Mouse (Mus musculus): Measurements from ENCODE around the gene Arfip1.
A peak's percentile ranks its signal among the peaks of the same experiment; 100 is the strongest.
"Not testable (repeated sequence)": the region's sequence is repeated elsewhere in the genome, so short reads cannot be mapped to it uniquely, and the experiment has no call there.

The Arfip1 gene

GRCm38 (mm10) chr3:84569587-84569986, 12.8 kb downstream of the Arfip1 start:
- DNase-seq: no peak

- no peak for DNase-seq
These were observed 13.9 kb downstream of the Arfip1 start for GRCm38 (mm10) chr3:84568540-84568939.

- no peak for DNase-seq
These were observed 19.0 kb downstream of the Arfip1 start for GRCm38 (mm10) chr3:84563415-84563814.

- not testable (repeated sequence) for DNase-seq
These were observed 19.5 kb downstream of the Arfip1 start for GRCm38 (mm10) chr3:84562911-84563310.

GRCm38 (mm10) chr3:84558301-84558700, 24.1 kb downstream of the Arfip1 start:
- DNase-seq: no peak

GRCm38 (mm10) chr3:84555780-84556179, 26.6 kb downstream of the Arfip1 start:
- DNase-seq: no peak

GRCm38 (mm10) chr3:84547177-84547576, 35.2 kb downstream of the Arfip1 start:
- no peak for DNase-seq

- DNase-seq: peak; percentile 76
These were observed 40.0 kb downstream of the Arfip1 start for GRCm38 (mm10) chr3:84542450-84542849.

GRCm38 (mm10) chr3:84541881-84542280, 40.5 kb downstream of the Arfip1 start:
- DNase-seq: no peak

GRCm38 (mm10) chr3:84540640-84541039, 41.8 kb downstream of the Arfip1 start:
- no peak for DNase-seq

- no peak for DNase-seq
These were observed 45.4 kb downstream of the Arfip1 start for GRCm38 (mm10) chr3:84536987-84537386.

GRCm38 (mm10) chr3:84533227-84533626, 49.2 kb downstream of the Arfip1 start:
- DNase-seq: no peak

GRCm38 (mm10) chr3:84529021-84529420, 53.4 kb downstream of the Arfip1 start:
- DNase-seq: no peak

- no peak for DNase-seq
These were observed 57.5 kb downstream of the Arfip1 start for GRCm38 (mm10) chr3:84524952-84525351.

GRCm38 (mm10) chr3:84516163-84516562, 66.3 kb downstream of the Arfip1 start:
- no peak for DNase-seq

GRCm38 (mm10) chr3:84512774-84513515, 69.5 kb downstream of the Arfip1 start:
- DNase-seq: no peak

- no peak for DNase-seq
These were observed 77.2 kb downstream of the Arfip1 start for GRCm38 (mm10) chr3:84505193-84505592.

- DNase-seq: no peak
These were observed 78.1 kb downstream of the Arfip1 start for GRCm38 (mm10) chr3:84504291-84504690.

- no peak for DNase-seq
These were observed 80.3 kb downstream of the Arfip1 start for GRCm38 (mm10) chr3:84502101-84502500.

- DNase-seq: no peak
These were observed 81.9 kb downstream of the Arfip1 start for GRCm38 (mm10) chr3:84500491-84500890.

GRCm38 (mm10) chr3:84497718-84498117, 84.7 kb downstream of the Arfip1 start:
- no peak for DNase-seq

GRCm38 (mm10) chr3:84492657-84493056, 89.8 kb downstream of the Arfip1 start:
- DNase-seq: no peak

GRCm38 (mm10) chr3:84492148-84492547, 90.3 kb downstream of the Arfip1 start:
- DNase-seq: no peak

- no peak for DNase-seq
These were observed 93.7 kb downstream of the Arfip1 start for GRCm38 (mm10) chr3:84488716-84489115.

GRCm38 (mm10) chr3:84484891-84485290, 97.5 kb downstream of the Arfip1 start:
- DNase-seq: no peak

Measured in kidney, postnatal 10 days (tissue).